Mouse (Mus musculus): ENCODE measurements around the gene Ms4a18.

DNA sequence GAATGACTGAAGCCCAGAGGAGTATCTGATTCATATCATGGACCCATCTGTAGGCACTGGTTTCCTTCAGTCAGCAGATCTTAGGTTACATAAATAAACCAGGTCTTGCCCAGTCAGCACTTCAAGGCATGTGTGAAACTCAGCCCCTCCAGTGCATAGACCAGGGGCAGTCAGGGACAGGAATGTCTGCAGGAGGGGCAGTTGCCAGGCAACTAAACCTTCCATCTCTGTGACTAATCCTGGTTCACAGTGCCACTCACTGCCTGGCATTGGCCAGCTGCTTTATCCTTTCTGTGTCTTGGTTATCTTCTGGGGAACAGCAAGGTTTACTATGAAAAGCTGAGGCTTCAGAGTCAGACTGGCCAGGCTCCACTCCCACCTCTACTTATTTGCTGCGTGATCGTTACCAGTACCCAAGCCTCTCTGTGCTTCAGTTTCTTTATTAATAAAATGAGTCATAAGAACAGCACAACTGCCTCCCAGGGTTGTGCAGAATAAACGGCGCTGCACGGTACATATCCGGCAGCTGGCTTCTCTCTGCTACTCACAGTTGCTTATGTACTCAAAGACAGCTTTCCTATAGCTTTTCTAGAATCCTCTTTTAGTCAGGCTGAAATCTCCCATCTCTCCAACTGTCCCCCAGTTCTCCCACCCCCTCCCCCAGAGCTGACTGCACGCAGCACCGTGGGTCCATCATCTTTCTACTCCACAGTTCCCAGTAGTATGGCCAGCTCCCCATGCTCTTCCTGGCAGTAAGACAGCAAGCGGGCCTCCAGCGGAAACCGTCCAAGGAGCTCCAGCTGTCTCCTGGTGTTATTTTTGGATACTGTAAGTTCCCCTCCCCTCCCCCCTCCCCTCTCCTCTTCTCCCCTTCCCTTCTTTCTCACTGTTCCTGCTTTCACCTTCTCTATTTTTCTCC is 65.6 kb downstream of the Ms4a18 start:
- TF ChIP-seq POLR2A (IDR thresholded peaks at IDR 0.05; ENCODE audit: borderline replicate concordance, insufficient read depth, low read length) (no peak), CTCF (IDR thresholded peaks at IDR 0.05; ENCODE audit: borderline replicate concordance, insufficient read depth, low read depth, low read length) (no peak)

Measured in cerebellum, adult 2 months (tissue).